Mouse (Mus musculus) stomach, postnatal 0 days (tissue): ENCODE data around the gene Tbc1d23. TPM values are rescaled to one million over a fixed set of nuclear protein-coding genes. Genes with fewer than 3 reads are reported as not detected.

Experiments
- ATAC-seq: fragments of 200-750 bp; cut with Nextera tagmentation; 2 replicates; pipeline ENCODE4 v1.8.0; 2017; ENCODE audit not compliant: low FRiP score, low TSS enrichment
- DNase-seq: peaks from one replicate; pipeline ENCODE4 v3.0.0-alpha.2; 2016; ENCODE audit warnings: low spot score
- H3K27ac ChIP-seq: fragments of 300-500 bp; sonication (generic); replicated peaks from 2 replicates; pipeline ENCODE4 v1.5.1; 2014; ENCODE audit warnings: mild to moderate bottlenecking, control low read depth
- H3K27me3 ChIP-seq: fragments of 300-500 bp; sonication (generic); 2 replicates; pipeline ENCODE4 v1.6.1; 2014; ENCODE audit warnings: low read length; ENCODE audit not compliant: control insufficient read depth, insufficient read depth
- H3K36me3 ChIP-seq: fragments of 300-500 bp; sonication (generic); 2 replicates; pipeline ENCODE4 v1.6.1; 2014; ENCODE audit warnings: low read length, mixed read lengths; ENCODE audit not compliant: control insufficient read depth, insufficient read depth
- H3K4me1 ChIP-seq: fragments of 300-500 bp; sonication (generic); replicated peaks from 2 replicates; pipeline ENCODE4 v1.6.1; 2014; ENCODE audit warnings: antibody characterized with exemption; ENCODE audit not compliant: control insufficient read depth, insufficient read depth
- H3K4me2 ChIP-seq: fragments of 300-500 bp; sonication (generic); replicated peaks from 2 replicates; pipeline ENCODE4 v1.6.1; 2014; ENCODE audit warnings: low read depth, mild to moderate bottlenecking, control low read depth, moderate library complexity
- H3K4me3 ChIP-seq: fragments of 300-500 bp; sonication (generic); 2 replicates; pipeline ENCODE4 v1.5.1; 2014; ENCODE audit warnings: low read depth, low read length, control low read depth
- H3K9ac ChIP-seq: fragments of 300-500 bp; sonication (generic); 2 replicates; pipeline ENCODE4 v1.6.1; 2014; ENCODE audit warnings: mild to moderate bottlenecking, low read length, control low read depth, mixed read lengths
- H3K9me3 ChIP-seq: fragments of 300-500 bp; sonication (generic); 2 replicates; pipeline ENCODE4 v1.6.1; 2016; ENCODE audit warnings: low read length; ENCODE audit not compliant: control insufficient read depth
- CTCF ChIP-seq: IDR thresholded peaks from 2 replicates; pipeline ENCODE4 v1.5.1; 2016; ENCODE audit warnings: antibody characterized with exemption, low read depth, mild to moderate bottlenecking, moderate library complexity
- EP300 ChIP-seq: optimal IDR thresholded peaks from 2 replicates; pipeline ENCODE3; 2016; ENCODE audit warnings: antibody characterized with exemption
- WGBS: fragments of 180-500 bp; shearing (Covaris S2); extraction: QIAGEN DNeasy Blood & Tissue Kit; methylation state at CpG from one replicate; pipeline ENCODE4 v1.1.7; 2014; 5-methylcytosine and 5-hydroxymethylcytosine counted together
- polyA plus RNA-seq: library from polyadenylated mRNA; unstranded; fragments of >200 nt; fragmentation: Nextera tagmentation; extraction: Ambion mirVana; gene quantifications from 2 replicates; pipeline ENCODE4 v1.2.1, GENCODE M21; 2015

The Tbc1d23 gene
- polyA plus RNA-seq, 1 experiment from 2014 or later = 17.1 TPM

GRCm38 (mm10) chr16:57267068-57267467, 35.8 kb upstream of the Tbc1d23 start:
- Histone ChIP-seq H3K36me3 (no peaks in the 10 kb centered on the region), H3K9me3 (no peaks in the 10 kb centered on the region), H3K4me3 (no peak overlapping the region), H3K4me1 (no peaks in the 10 kb centered on the region), H3K4me2 (no peak overlapping the region), H3K27me3 (no peaks in the 10 kb centered on the region), H3K27ac (no peak overlapping the region), H3K9ac (no peak overlapping the region)
- TF ChIP-seq CTCF (no peak), EP300 (no peak)
- 4% methylated on average over 1 of the region's 1 CpGs for whole genome bisulfite sequencing
- ATAC-seq (peak; percentile 60; the same call in 1 of the 2 replicates), DNase-seq (no peak)

- Histone ChIP-seq H3K9me3 (no peaks in the 10 kb centered on the region), H3K9ac (no peak overlapping the region), H3K4me1 (no peaks in the 10 kb centered on the region), H3K4me3 (no peak overlapping the region), H3K27me3 (no peaks in the 10 kb centered on the region), H3K27ac (no peak overlapping the region; the same call in 1 of the 2 replicates), H3K36me3 (no peaks in the 10 kb centered on the region), H3K4me2 (no peak overlapping the region)
- 65% methylated on average over 10 of the region's 10 CpGs for WGBS
- DNase-seq (no peak), ATAC-seq (no peak)
- no peak for TF ChIP-seq CTCF
- TF ChIP-seq EP300 = no peak
Observed at GRCm38 (mm10) chr16:57260152-57260551, 28.8 kb upstream of the Tbc1d23 start.

- Histone ChIP-seq H3K9me3 (no peaks in the 10 kb centered on the region), H3K9ac (no peak overlapping the region), H3K4me3 (no peak overlapping the region), H3K36me3 (no peaks in the 10 kb centered on the region), H3K4me2 (no peak overlapping the region), H3K4me1 (no peaks in the 10 kb centered on the region), H3K27ac (no peak overlapping the region), H3K27me3 (no peaks in the 10 kb centered on the region)
- WGBS = 79% methylated on average over 13 of the region's 13 CpGs
- DNase-seq (no peak), ATAC-seq (no peak)
- TF ChIP-seq CTCF (no peak), EP300 (no peak)
Observed at GRCm38 (mm10) chr16:57259356-57260083, 28.2 kb upstream of the Tbc1d23 start.

- no peaks in the 10 kb centered on the region for H3K36me3 ChIP-seq
- no peak overlapping the region for H3K4me3 ChIP-seq
- H3K4me2 ChIP-seq = no peak overlapping the region
- H3K27me3 ChIP-seq = no peaks in the 10 kb centered on the region
- H3K9me3 ChIP-seq = no peaks in the 10 kb centered on the region
- H3K9ac ChIP-seq = no peak overlapping the region
- peak; percentile 59; the same call in 1 of the 2 replicates for ATAC-seq
- TF ChIP-seq CTCF (no peak), EP300 (no peak)
- DNase-seq = no peak
- H3K27ac ChIP-seq = peak overlapping the region; percentile 72; the same call in 1 of the 2 replicates
- no peaks in the 10 kb centered on the region for H3K4me1 ChIP-seq
- 24% methylated on average over 7 of the region's 7 CpGs for WGBS
Observed at GRCm38 (mm10) chr16:57251589-57252421, 20.5 kb upstream of the Tbc1d23 start.

DNA sequence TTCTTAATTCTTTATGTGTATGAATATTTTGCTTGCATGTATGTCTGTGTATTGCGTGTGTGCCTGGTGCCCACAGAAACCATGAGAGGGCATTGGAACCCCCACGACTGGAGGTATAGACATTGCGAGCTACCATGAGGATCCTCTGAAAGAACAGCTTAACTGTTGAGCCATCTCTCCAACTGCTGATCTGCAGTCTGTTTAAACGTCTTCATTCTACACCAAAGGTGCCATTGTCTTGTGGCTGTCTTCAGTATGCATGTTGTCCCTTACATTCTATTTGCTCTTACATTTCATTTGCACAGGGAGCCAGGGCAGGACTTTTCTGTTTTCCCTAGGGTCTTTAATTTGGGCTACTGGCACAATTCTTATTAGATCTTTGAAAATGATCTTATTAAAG, 19.7 kb upstream of the Tbc1d23 start:
- TF ChIP-seq EP300 (no peak), CTCF (no peak)
- Histone ChIP-seq H3K9me3 (no peaks in the 10 kb centered on the region), H3K4me1 (no peaks in the 10 kb centered on the region), H3K36me3 (no peaks in the 10 kb centered on the region), H3K4me2 (no peak overlapping the region), H3K4me3 (no peak overlapping the region), H3K27ac (peak overlapping the region; percentile 54; the same call in 1 of the 2 replicates), H3K27me3 (no peaks in the 10 kb centered on the region), H3K9ac (no peak overlapping the region)
- ATAC-seq (no peak), DNase-seq (no peak)
- WGBS = 84% methylated on average over 4 of the region's 4 CpGs

DNA sequence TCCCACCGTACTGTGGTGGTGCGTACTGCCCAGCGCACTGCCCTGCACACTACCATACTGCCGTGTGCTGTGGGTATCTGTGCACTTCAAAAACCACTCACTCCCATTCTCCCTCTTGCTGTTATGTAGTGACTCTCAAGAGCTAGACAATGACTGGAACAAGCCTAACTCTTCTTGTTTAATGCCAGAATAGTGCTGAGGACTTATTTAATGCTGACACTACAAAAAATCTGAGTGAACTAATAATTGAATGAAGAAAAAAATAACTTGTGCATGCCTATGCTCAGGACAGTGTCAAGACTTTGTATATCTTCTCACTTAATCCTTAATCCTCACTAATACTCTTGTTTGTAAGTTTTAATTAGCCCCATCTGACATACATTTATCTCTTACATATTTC, 16.2 kb upstream of the Tbc1d23 start:
- no peak for DNase-seq
- 87% methylated on average over 4 of the region's 4 CpGs for WGBS
- Histone ChIP-seq H3K36me3 (no peaks in the 10 kb centered on the region), H3K9ac (no peak overlapping the region), H3K4me3 (no peak overlapping the region), H3K4me1 (no peaks in the 10 kb centered on the region), H3K9me3 (no peaks in the 10 kb centered on the region), H3K27ac (no peak overlapping the region), H3K27me3 (no peaks in the 10 kb centered on the region), H3K4me2 (no peak overlapping the region)
- no peak for ATAC-seq
- no peak for TF ChIP-seq CTCF
- no peak for TF ChIP-seq EP300
